In the genomic region with DNA sequence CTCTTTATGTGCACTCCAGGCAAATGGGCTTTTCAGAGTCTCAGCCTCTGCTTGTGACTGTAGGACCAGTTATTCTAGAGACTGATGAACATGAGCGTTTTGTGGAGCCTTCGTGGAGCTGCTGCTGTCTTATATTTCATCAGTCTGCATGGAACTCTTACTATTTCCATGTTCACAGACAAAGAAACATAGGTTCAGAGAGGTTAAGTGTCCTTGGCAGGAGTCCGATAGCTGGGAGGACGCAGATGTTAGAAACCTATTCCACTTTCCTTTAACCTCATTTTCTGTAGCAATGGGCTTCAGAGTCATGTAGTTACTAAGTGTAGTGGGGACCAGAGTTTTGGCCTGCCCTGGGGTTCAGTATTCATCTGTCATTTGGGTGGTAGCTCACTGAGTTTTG, we compare ENCODE assay signal across 26 mouse cellular contexts. TPM values are rescaled to one million over a fixed set of nuclear protein-coding genes. Genes with fewer than 3 reads are reported as not detected.
A peak's percentile ranks its signal among the peaks of the same experiment; 100 is the strongest.
DNase-seq lines count a peak whose midpoint lies in the region; ATAC-seq and TF ChIP-seq lines count a peak whose summit lies in the region.
"Had no signal": no experiment of that assay in that cellular context is flagged by ENCODE, and none has a peak within 500 bp of the region (broad histone marks: within the 10 kb centered on the region; RNA-seq: fewer than 3 reads in every experiment).

No protein-coding gene starts in this region.

- H3K4me3 ChIP-seq in kidney, postnatal 0 days (replicated peaks; ENCODE audit: low read depth, low read length), result no peak overlapping the region
- no peak overlapping the region for H3K4me3 ChIP-seq in lung, adult 2 months (replicated peaks; ENCODE audit: extremely low read depth, low read depth, low read length)
- H3K4me3 ChIP-seq in stomach, embryonic 15.5 days (replicated peaks), result no peak overlapping the region
- H3K4me3 ChIP-seq: forebrain, embryonic 13.5 days; heart, embryonic 10.5 days; heart, embryonic 15.5 days; limb, embryonic 12.5 days; megakaryocyte, embryonic 14.5 days; midbrain, embryonic 12.5 days; neural tube, embryonic 13.5 days had no signal

- no peak for TF ChIP-seq POLR2A in lung, adult 2 months (IDR thresholded peaks at IDR 0.05; ENCODE audit: borderline replicate concordance, extremely low read depth, low read depth, low read length)

- no peak for ATAC-seq in kidney, postnatal 0 days (replicated peaks; ENCODE audit: low FRiP score, low read depth)
- ATAC-seq in stomach, embryonic 15.5 days (ENCODE audit: insufficient read depth, low FRiP score, low read depth), result no peak
- ATAC-seq in megakaryocyte, adult 5-6 weeks (ENCODE audit: poor library complexity, severe bottlenecking), result no peak
- ATAC-seq: forebrain, embryonic 13.5 days; hindbrain, embryonic 16.5 days; Patski had no signal

- no peak for TF ChIP-seq CTCF in kidney, postnatal 0 days (IDR thresholded peaks at IDR 0.05; ENCODE audit: low read depth)
- TF ChIP-seq CTCF in lung, adult 2 months (IDR thresholded peaks at IDR 0.05; ENCODE audit: insufficient read depth, low read length), result no peak

- H3K4me2 ChIP-seq in kidney, postnatal 0 days (ENCODE audit: low read length), result no peak overlapping the region
- peak overlapping the region; percentile 37; the same call in 1 of the 2 replicates for H3K4me2 ChIP-seq in stomach, embryonic 15.5 days
- H3K4me2 ChIP-seq: forebrain, embryonic 13.5 days; heart, embryonic 15.5 days; limb, embryonic 12.5 days; liver, embryonic 11.5 days; midbrain, embryonic 12.5 days; neural tube, embryonic 13.5 days had no signal

- no peak overlapping the region for H3K9ac ChIP-seq in kidney, postnatal 0 days (ENCODE audit: low read depth, low read length)
- no peak overlapping the region for H3K9ac ChIP-seq in stomach, embryonic 15.5 days
- H3K9ac ChIP-seq: forebrain, embryonic 13.5 days; heart, embryonic 15.5 days; limb, embryonic 12.5 days; midbrain, embryonic 12.5 days; neural tube, embryonic 13.5 days had no signal

- DNase-seq in kidney, postnatal 0 days (ENCODE audit: low spot score), result no peak
- DNase-seq in kidney, adult 8-10 months, result no peak
- peak; percentile 40 for DNase-seq in lung, postnatal 14 days
- no peak for DNase-seq in lung, adult 2 months
- DNase-seq in NIH3T3 (ENCODE audit: low read depth), result peak; percentile 43
- DNase-seq in adrenal gland, adult 18-20 months (ENCODE audit: low spot score in 2 of 2), result no peak
- DNase-seq: adrenal gland, postnatal 25 days; cerebellum, adult 18-20 months; cerebellum, postnatal 10 days; gastrocnemius, postnatal 25 days; heart, adult 11 months; kidney, adult 9 months; layer of hippocampus, postnatal 36 days had no signal

- 0 out of 2 replicates have a peak overlapping the region, but pooled peaks have one; percentile 80 for H3K27ac ChIP-seq in kidney, postnatal 0 days
- no peak overlapping the region for H3K27ac ChIP-seq in stomach, embryonic 15.5 days
- H3K27ac ChIP-seq: forebrain, embryonic 13.5 days; heart, embryonic 10.5 days; heart, embryonic 15.5 days; limb, embryonic 12.5 days; midbrain, embryonic 12.5 days; neural tube, embryonic 13.5 days had no signal

- 69% methylated on average over 4 of the region's 4 CpGs for WGBS in kidney, postnatal 0 days
- WGBS in lung, adult 2 months, result 61% methylated on average over 4 of the region's 4 CpGs
- 79% methylated on average over 4 of the region's 4 CpGs for WGBS in stomach, embryonic 15.5 days

- H3K9me3 ChIP-seq in kidney, postnatal 0 days (replicated peaks; ENCODE audit: low read length), result no peaks in the 10 kb centered on the region
- H3K9me3 ChIP-seq in stomach, embryonic 15.5 days, result no peaks in the 10 kb centered on the region
- H3K9me3 ChIP-seq: forebrain, embryonic 13.5 days; G1E; heart, embryonic 10.5 days; heart, embryonic 15.5 days; limb, embryonic 12.5 days; megakaryocyte, embryonic 14.5 days; midbrain, embryonic 12.5 days; neural tube, embryonic 13.5 days had no signal

- H3K27me3 ChIP-seq in kidney, postnatal 0 days (ENCODE audit: insufficient read depth, low read length), result no peaks in the 10 kb centered on the region
- H3K27me3 ChIP-seq in stomach, embryonic 15.5 days (replicated peaks), result no peaks in the 10 kb centered on the region
- H3K27me3 ChIP-seq: forebrain, embryonic 13.5 days; heart, embryonic 15.5 days; limb, embryonic 12.5 days; midbrain, embryonic 12.5 days; neural tube, embryonic 13.5 days; Patski had no signal

- H3K4me1 ChIP-seq in kidney, postnatal 0 days (replicated peaks; ENCODE audit: insufficient read depth, low read length), result peaks cover 23% of the 10 kb centered on the region; the same call in 1 of the 2 replicates
- H3K4me1 ChIP-seq in lung, adult 2 months (ENCODE audit: control insufficient read depth, insufficient read depth, low read length), result peaks cover 34% of the 10 kb centered on the region
- H3K4me1 ChIP-seq in stomach, embryonic 15.5 days, result peaks cover 41% of the 10 kb centered on the region
- H3K4me1 ChIP-seq: forebrain, embryonic 13.5 days; midbrain, embryonic 12.5 days had no signal

- H3K36me3 ChIP-seq in kidney, postnatal 0 days (ENCODE audit: insufficient read depth, low read length), result peaks cover 27% of the 10 kb centered on the region
- peaks cover 45% of the 10 kb centered on the region for H3K36me3 ChIP-seq in stomach, embryonic 15.5 days
- H3K36me3 ChIP-seq: midbrain, embryonic 12.5 days; neural tube, embryonic 13.5 days had no signal

RNA-seq across cellular contexts. Expression of gene Ahnak, which starts 10.1 kb away (rescaled TPM):
- 22.5 and 27.5 TPM in 2 replicates for polyA plus RNA-seq in kidney, postnatal 0 days (2015; fragmentation: Nextera tagmentation; extraction: Ambion mirVana)
- polyA plus RNA-seq in lung, adult 2 months (2012; rRNA removed), result 56.3 and 84.7 TPM in 2 replicates
- polyA plus RNA-seq in stomach, embryonic 15.5 days (2015; fragmentation: Nextera tagmentation; extraction: Ambion mirVana), result 32.2 and 43.5 TPM in 2 replicates
- total RNA-seq in megakaryocyte, adult 5-6 weeks (2015), result 372 and 397 TPM in 2 replicates
- total RNA-seq in megakaryocyte, adult 5-6 weeks (2017), result 659 and 727 TPM in 2 replicates
- 100 to 1,000 TPM in 1 of 2 experiments, 10 to 100 TPM in 1; 88.9 to 162 TPM for total RNA-seq in adrenal gland, adult 18-20 months (2021)

RNA-seq across cellular contexts. Expression of gene Eef1g, which starts 32.4 kb away (rescaled TPM):
- 328 and 354 TPM in 2 replicates for polyA plus RNA-seq in kidney, postnatal 0 days (2015; fragmentation: Nextera tagmentation; extraction: Ambion mirVana)
- 121 and 206 TPM in 2 replicates for polyA plus RNA-seq in lung, adult 2 months (2012; rRNA removed)
- polyA plus RNA-seq in stomach, embryonic 15.5 days (2015; fragmentation: Nextera tagmentation; extraction: Ambion mirVana), result 383 and 461 TPM in 2 replicates
- 319 and 343 TPM in 2 replicates for total RNA-seq in megakaryocyte, adult 5-6 weeks (2015)
- total RNA-seq in megakaryocyte, adult 5-6 weeks (2017), result 206 and 209 TPM in 2 replicates
- total RNA-seq in adrenal gland, adult 18-20 months (2021), result 100 to 1,000 TPM; 334 to 342 TPM

RNA-seq across cellular contexts. Expression of gene Tut1, which starts 45.6 kb away (rescaled TPM):
- 19.9 and 22.3 TPM in 2 replicates for polyA plus RNA-seq in kidney, postnatal 0 days (2015; fragmentation: Nextera tagmentation; extraction: Ambion mirVana)
- 14.9 and 17.9 TPM in 2 replicates for polyA plus RNA-seq in lung, adult 2 months (2012; rRNA removed)
- polyA plus RNA-seq in stomach, embryonic 15.5 days (2015; fragmentation: Nextera tagmentation; extraction: Ambion mirVana), result 29.1 and 31.8 TPM in 2 replicates
- 1.7 and 2.9 TPM in 2 replicates for total RNA-seq in megakaryocyte, adult 5-6 weeks (2015)
- 8.8 and 9.9 TPM in 2 replicates for total RNA-seq in megakaryocyte, adult 5-6 weeks (2017)
- total RNA-seq in adrenal gland, adult 18-20 months (2021), result 10 to 100 TPM; 23.1 to 26.1 TPM

RNA-seq across cellular contexts. Expression of gene Mta2, which starts 57.5 kb away (rescaled TPM):
- polyA plus RNA-seq in kidney, postnatal 0 days (2015; fragmentation: Nextera tagmentation; extraction: Ambion mirVana), result 103 and 116 TPM in 2 replicates
- 20.0 and 26.9 TPM in 2 replicates for polyA plus RNA-seq in lung, adult 2 months (2012; rRNA removed)
- 132 and 142 TPM in 2 replicates for polyA plus RNA-seq in stomach, embryonic 15.5 days (2015; fragmentation: Nextera tagmentation; extraction: Ambion mirVana)
- 47.3 and 53.3 TPM in 2 replicates for total RNA-seq in megakaryocyte, adult 5-6 weeks (2015)
- total RNA-seq in megakaryocyte, adult 5-6 weeks (2017), result 98.8 and 106 TPM in 2 replicates
- 10 to 100 TPM; 81.1 to 89.8 TPM for total RNA-seq in adrenal gland, adult 18-20 months (2021)

Comparison
In these comparisons a context has a peak if more than half of its experiments do, and no peak if none do; other contexts are left out.
1. DNase-seq: peak in lung, postnatal 14 days (single experiment) and NIH3T3 (single experiment); none in kidney, postnatal 0 days (single experiment), kidney, adult 8-10 months (0 of 2), lung, adult 2 months (single experiment) and adrenal gland, adult 18-20 months (0 of 2).